Mouse (Mus musculus) heart, embryonic 10.5 days (tissue): Measurements from ENCODE around the gene Ptcd3. TPM values are rescaled to one million over a fixed set of nuclear protein-coding genes. Genes with fewer than 3 reads are reported as not detected.

Source experiments
- DNase-seq: peaks from one replicate; pipeline ENCODE4 v3.0.0-alpha.2; 2017; ENCODE audit warnings: low spot score
- H3K27ac ChIP-seq: fragments of 300-500 bp; sonication (generic); 2 replicates; pipeline ENCODE4 v1.5.1; 2016; ENCODE audit warnings: mild to moderate bottlenecking
- H3K27me3 ChIP-seq: fragments of 300-500 bp; sonication (generic); 2 replicates; pipeline ENCODE4 v1.6.1; 2016; ENCODE audit warnings: mild to moderate bottlenecking; ENCODE audit not compliant: poor library complexity, insufficient read depth, severe bottlenecking
- H3K36me3 ChIP-seq: fragments of 300-500 bp; sonication (generic); 2 replicates; pipeline ENCODE4 v1.6.1; 2016; ENCODE audit warnings: mild to moderate bottlenecking, moderate library complexity
- H3K4me1 ChIP-seq: fragments of 300-500 bp; sonication (generic); 2 replicates; pipeline ENCODE4 v1.6.1; 2016; ENCODE audit warnings: mild to moderate bottlenecking
- H3K4me3 ChIP-seq: fragments of 300-500 bp; sonication (generic); 2 replicates; pipeline ENCODE4 v1.5.1; 2016; ENCODE audit warnings: mild to moderate bottlenecking, moderate library complexity
- H3K9me3 ChIP-seq: fragments of 300-500 bp; sonication (generic); 2 replicates; pipeline ENCODE4 v1.6.1; 2016; ENCODE audit warnings: mild to moderate bottlenecking, moderate library complexity
- WGBS: fragments of 180-500 bp; shearing (Covaris S2); methylation state at CpG from one replicate; pipeline ENCODE4 v1.1.7; 2016; 5-methylcytosine and 5-hydroxymethylcytosine counted together
- polyA plus RNA-seq: library from polyadenylated mRNA; unstranded; fragments of >200 nt; fragmentation: Nextera tagmentation; extraction: Ambion mirVana; gene quantifications from 2 replicates; pipeline ENCODE4 v1.2.1, GENCODE M21; 2016

Ptcd3 gene
- polyA plus RNA-seq = 140 and 141 TPM in 2 replicates

- H3K27me3 ChIP-seq = no peaks in the 10 kb centered on the region
Observed at GRCm38 (mm10) chr6:71908481-71909381, at the start of gene Ptcd3, which contains the start of gene Polr1a. Gene Ptcd3 (minus strand): TSS chr6:71908750. Gene Polr1a (plus strand): TSS chr6:71909053.

GRCm38 (mm10) chr6:71951192-71951591 is 42.6 kb upstream of the Ptcd3 start:
- Histone ChIP-seq H3K4me1 (no peaks in the 10 kb centered on the region), H3K27ac (no peak overlapping the region), H3K9me3 (no peaks in the 10 kb centered on the region), H3K27me3 (no peaks in the 10 kb centered on the region), H3K4me3 (no peak overlapping the region), H3K36me3 (peaks cover 83% of the 10 kb centered on the region)
- WGBS = 83% methylated on average over 5 of the region's 5 CpGs
- no peak for DNase-seq

More at GRCm38 (mm10) chr6:71908481-71909381, at the start of gene Ptcd3, which contains the start of gene Polr1a:
- Histone ChIP-seq H3K9me3 (no peaks in the 10 kb centered on the region), H3K4me3 (peak within 1 kb of the TSS; percentile 79), H3K27ac (peak within 1 kb of the TSS; percentile 96), H3K4me1 (peaks cover 21% of the 10 kb centered on the region), H3K36me3 (peaks cover 36% of the 10 kb centered on the region)
- DNase-seq = peak; percentile 96
- WGBS = under 1% methylated on average over 58 of the region's 58 CpGs

GRCm38 (mm10) chr6:71950592-71950991 is 42.0 kb upstream of the Ptcd3 start:
- Histone ChIP-seq H3K4me3 (no peak overlapping the region), H3K27me3 (no peaks in the 10 kb centered on the region), H3K36me3 (peaks cover 88% of the 10 kb centered on the region), H3K9me3 (no peaks in the 10 kb centered on the region), H3K4me1 (no peaks in the 10 kb centered on the region), H3K27ac (no peak overlapping the region)
- 80% methylated on average over 3 of the region's 3 CpGs for WGBS
- DNase-seq = no peak

- Histone ChIP-seq H3K4me3 (no peak overlapping the region), H3K9me3 (no peaks in the 10 kb centered on the region), H3K4me1 (no peaks in the 10 kb centered on the region), H3K27ac (no peak overlapping the region), H3K27me3 (no peaks in the 10 kb centered on the region), H3K36me3 (peaks cover 86% of the 10 kb centered on the region)
- DNase-seq = no peak
- 81% methylated on average over 3 of the region's 3 CpGs for WGBS
Observed at GRCm38 (mm10) chr6:71949721-71950120, 41.2 kb upstream of the Ptcd3 start.

- no peaks in the 10 kb centered on the region for H3K4me1 ChIP-seq
- no peak overlapping the region for H3K4me3 ChIP-seq
- WGBS = 93% methylated on average over 8 of the region's 8 CpGs
- H3K9me3 ChIP-seq = no peaks in the 10 kb centered on the region
- no peak overlapping the region for H3K27ac ChIP-seq
- no peaks in the 10 kb centered on the region for H3K27me3 ChIP-seq
- no peak for DNase-seq
- H3K36me3 ChIP-seq = peaks cover 77% of the 10 kb centered on the region
Observed at GRCm38 (mm10) chr6:71946121-71946520, 37.6 kb upstream of the Ptcd3 start.

GRCm38 (mm10) chr6:71945101-71945500 is 36.6 kb upstream of the Ptcd3 start:
- no peak overlapping the region for H3K4me3 ChIP-seq
- DNase-seq = no peak
- WGBS = 82% methylated on average over 6 of the region's 6 CpGs
- H3K27ac ChIP-seq = no peak overlapping the region
- no peaks in the 10 kb centered on the region for H3K9me3 ChIP-seq
- H3K27me3 ChIP-seq = no peaks in the 10 kb centered on the region
- H3K36me3 ChIP-seq = peaks cover 74% of the 10 kb centered on the region
- H3K4me1 ChIP-seq = peaks cover 4% of the 10 kb centered on the region; the same call in 1 of the 2 replicates

- Histone ChIP-seq H3K9me3 (no peaks in the 10 kb centered on the region), H3K27ac (no peak overlapping the region), H3K4me1 (peaks cover 7% of the 10 kb centered on the region), H3K36me3 (peaks cover 70% of the 10 kb centered on the region), H3K4me3 (no peak overlapping the region), H3K27me3 (no peaks in the 10 kb centered on the region)
- 85% methylated on average over 6 of the region's 6 CpGs for WGBS
- no peak for DNase-seq
Observed at GRCm38 (mm10) chr6:71940912-71941311, 32.4 kb upstream of the Ptcd3 start.

- H3K27ac ChIP-seq = peak overlapping the region; percentile 47
- WGBS = 60% methylated on average over 2 of the region's 2 CpGs
- H3K4me3 ChIP-seq = no peak overlapping the region
- H3K36me3 ChIP-seq = peaks cover 69% of the 10 kb centered on the region
- H3K4me1 ChIP-seq = peaks cover 48% of the 10 kb centered on the region
- no peak for DNase-seq
- no peaks in the 10 kb centered on the region for H3K27me3 ChIP-seq
- no peaks in the 10 kb centered on the region for H3K9me3 ChIP-seq
Observed at GRCm38 (mm10) chr6:71935737-71936136, 27.2 kb upstream of the Ptcd3 start.

GRCm38 (mm10) chr6:71934081-71934556 is 25.6 kb upstream of the Ptcd3 start:
- whole genome bisulfite sequencing = 9% methylated on average over 2 of the region's 2 CpGs
- Histone ChIP-seq H3K4me3 (no peak overlapping the region), H3K27ac (peak overlapping the region; percentile 47), H3K4me1 (peaks cover 44% of the 10 kb centered on the region), H3K36me3 (peaks cover 81% of the 10 kb centered on the region), H3K9me3 (no peaks in the 10 kb centered on the region), H3K27me3 (no peaks in the 10 kb centered on the region)
- peak; percentile 81 for DNase-seq

GRCm38 (mm10) chr6:71932347-71932746 is 23.8 kb upstream of the Ptcd3 start:
- Histone ChIP-seq H3K4me1 (peaks cover 44% of the 10 kb centered on the region), H3K36me3 (peaks cover 72% of the 10 kb centered on the region), H3K27me3 (no peaks in the 10 kb centered on the region), H3K4me3 (no peak overlapping the region), H3K9me3 (no peaks in the 10 kb centered on the region), H3K27ac (0 out of 2 replicates have a peak overlapping the region, but pooled peaks have one; percentile 59)
- 61% methylated on average over 5 of the region's 5 CpGs for WGBS
- DNase-seq = no peak

- DNase-seq = no peak
- Histone ChIP-seq H3K27ac (no peak overlapping the region), H3K9me3 (no peaks in the 10 kb centered on the region), H3K4me1 (peaks cover 41% of the 10 kb centered on the region), H3K27me3 (no peaks in the 10 kb centered on the region), H3K36me3 (peaks cover 72% of the 10 kb centered on the region), H3K4me3 (no peak overlapping the region)
- WGBS = 85% methylated on average over 12 of the region's 12 CpGs
Observed at GRCm38 (mm10) chr6:71930830-71931437, 22.4 kb upstream of the Ptcd3 start.

- no peak for DNase-seq
- H3K36me3 ChIP-seq = peaks cover 76% of the 10 kb centered on the region
- WGBS = 92% methylated on average over 10 of the region's 10 CpGs
Observed at GRCm38 (mm10) chr6:71930053-71930452, 21.5 kb upstream of the Ptcd3 start.

GRCm38 (mm10) chr6:71927911-71928310 is 19.4 kb upstream of the Ptcd3 start:
- Histone ChIP-seq H3K4me3 (no peak overlapping the region), H3K27me3 (no peaks in the 10 kb centered on the region), H3K4me1 (peaks cover 11% of the 10 kb centered on the region), H3K9me3 (no peaks in the 10 kb centered on the region), H3K27ac (no peak overlapping the region), H3K36me3 (peaks cover 89% of the 10 kb centered on the region)
- no peak for DNase-seq

More at GRCm38 (mm10) chr6:71930053-71930452, 21.5 kb upstream of the Ptcd3 start:
- no peaks in the 10 kb centered on the region for H3K27me3 ChIP-seq
- no peak overlapping the region for H3K4me3 ChIP-seq
- peaks cover 32% of the 10 kb centered on the region for H3K4me1 ChIP-seq
- no peak overlapping the region for H3K27ac ChIP-seq
- H3K9me3 ChIP-seq = no peaks in the 10 kb centered on the region
